ENCODE assay signal across 18 mouse cellular contexts in genomic region chr14:12178645-12179044, GRCm38 (mm10).
"Had no signal": no experiment of that assay in that cellular context is flagged by ENCODE, and none has a peak within 500 bp of the region (broad histone marks: within the 10 kb centered on the region; RNA-seq: fewer than 3 reads in every experiment).

No protein-coding gene starts in this region.

- H3K9me3 ChIP-seq: midbrain, embryonic 10.5 days; midbrain, embryonic 12.5 days; neural tube, embryonic 13.5 days; neural tube, embryonic 15.5 days had no signal

- H3K4me2 ChIP-seq: lung, embryonic 14.5 days; midbrain, embryonic 12.5 days; neural tube, embryonic 13.5 days; neural tube, embryonic 15.5 days had no signal

- H3K36me3 ChIP-seq: midbrain, embryonic 10.5 days; midbrain, embryonic 12.5 days; neural tube, embryonic 13.5 days; neural tube, embryonic 15.5 days had no signal

- H3K9ac ChIP-seq: lung, embryonic 14.5 days; midbrain, embryonic 12.5 days; neural tube, embryonic 13.5 days; neural tube, embryonic 15.5 days had no signal

- DNase-seq: lung, embryonic 14.5 days; lung, postnatal 10 days; lung, postnatal 4 days; midbrain, embryonic 14.5 days; retina, postnatal 1 day; right cerebral cortex, adult 18-20 months; right cerebral cortex, postnatal 25 days; right cerebral cortex, postnatal 4 days; spleen, adult 18-20 months; thymus, adult 18-20 months; thymus, postnatal 14 days; thymus, postnatal 36 days had no signal

- H3K27ac ChIP-seq: midbrain, embryonic 10.5 days; midbrain, embryonic 12.5 days; neural tube, embryonic 13.5 days had no signal

- H3K27me3 ChIP-seq: midbrain, embryonic 12.5 days; neural tube, embryonic 13.5 days; neural tube, embryonic 15.5 days had no signal

- ATAC-seq: midbrain, embryonic 16.5 days had no signal

- H3K4me3 ChIP-seq: midbrain, embryonic 10.5 days; midbrain, embryonic 12.5 days; myocyte; neural tube, embryonic 13.5 days; neural tube, embryonic 15.5 days had no signal
